In genomic region chr9:41913911-41914310, GRCm38 (mm10) we compare ENCODE assay signal across 29 mouse cellular contexts.
DNase-seq lines count a peak whose midpoint lies in the region; ATAC-seq and TF ChIP-seq lines count a peak whose summit lies in the region.
"Had no signal": no experiment of that assay in that cellular context is flagged by ENCODE, and none has a peak within 500 bp of the region (broad histone marks: within the 10 kb centered on the region; RNA-seq: fewer than 3 reads in every experiment).

No protein-coding gene starts in this region.

- H3K36me3 ChIP-seq in forebrain, embryonic 14.5 days (ENCODE audit: control insufficient read depth, insufficient read depth, low read length): no peaks in the 10 kb centered on the region
- no peaks in the 10 kb centered on the region for H3K36me3 ChIP-seq in forebrain, postnatal 0 days (ENCODE audit: insufficient read depth)
- no peaks in the 10 kb centered on the region for H3K36me3 ChIP-seq in midbrain, embryonic 14.5 days (ENCODE audit: control insufficient read depth, insufficient read depth, low read length)
- H3K36me3 ChIP-seq in midbrain, embryonic 16.5 days (ENCODE audit: control insufficient read depth, insufficient read depth, low read length): no peaks in the 10 kb centered on the region
- no peaks in the 10 kb centered on the region for H3K36me3 ChIP-seq in forebrain, embryonic 15.5 days
- no peaks in the 10 kb centered on the region for H3K36me3 ChIP-seq in limb, embryonic 10.5 days
- H3K36me3 ChIP-seq: embryonic facial prominence, embryonic 10.5 days; embryonic facial prominence, embryonic 13.5 days; heart, embryonic 12.5 days; heart, embryonic 15.5 days had no signal

- ATAC-seq in forebrain, embryonic 14.5 days: peak; percentile 42
- no peak for ATAC-seq in forebrain, postnatal 0 days
- no peak for ATAC-seq in midbrain, embryonic 14.5 days (ENCODE audit: low FRiP score, low TSS enrichment)
- no peak for ATAC-seq in midbrain, embryonic 16.5 days
- ATAC-seq in forebrain, embryonic 15.5 days (replicated peaks): no peak; the same call in 1 of the 2 replicates
- ATAC-seq in megakaryocyte progenitor cell, adult 5-6 weeks (replicated peaks; ENCODE audit: poor library complexity): no peak
- ATAC-seq: CD4-positive, CD25-positive, alpha-beta regulatory T cell, adult 4 months; hindbrain, postnatal 0 days; inflammation-experienced regulatory T-cells, adult 6 months had no signal

- no peak overlapping the region for H3K27ac ChIP-seq in forebrain, embryonic 14.5 days (ENCODE audit: low read depth, low read length)
- no peak overlapping the region for H3K27ac ChIP-seq in forebrain, postnatal 0 days (ENCODE audit: low read depth, low read length)
- H3K27ac ChIP-seq in midbrain, embryonic 14.5 days (replicated peaks; ENCODE audit: low read depth, low read length): peak overlapping the region; percentile 27; the same call in 1 of the 2 replicates
- no peak overlapping the region for H3K27ac ChIP-seq in midbrain, embryonic 16.5 days (ENCODE audit: low read length)
- peak overlapping the region; percentile 41 for H3K27ac ChIP-seq in forebrain, embryonic 15.5 days (replicated peaks)
- H3K27ac ChIP-seq in limb, embryonic 10.5 days: peak overlapping the region; percentile 58
- H3K27ac ChIP-seq: gastrocnemius, adult 2 months; heart, embryonic 15.5 days; hindbrain, postnatal 0 days had no signal

- TF ChIP-seq CTCF in forebrain, postnatal 0 days (IDR thresholded peaks at IDR 0.05; ENCODE audit: low read depth): no peak

- no peaks in the 10 kb centered on the region for H3K9me3 ChIP-seq in forebrain, embryonic 14.5 days (replicated peaks; ENCODE audit: control insufficient read depth, low read length)
- H3K9me3 ChIP-seq in forebrain, postnatal 0 days (ENCODE audit: low read length): no peaks in the 10 kb centered on the region
- no peaks in the 10 kb centered on the region for H3K9me3 ChIP-seq in midbrain, embryonic 14.5 days (ENCODE audit: control insufficient read depth, low read length)
- no peaks in the 10 kb centered on the region for H3K9me3 ChIP-seq in midbrain, embryonic 16.5 days (replicated peaks; ENCODE audit: control insufficient read depth, low read length, poor library complexity, severe bottlenecking)
- no peaks in the 10 kb centered on the region for H3K9me3 ChIP-seq in forebrain, embryonic 15.5 days
- H3K9me3 ChIP-seq in limb, embryonic 10.5 days (replicated peaks): no peaks in the 10 kb centered on the region
- H3K9me3 ChIP-seq: embryonic facial prominence, embryonic 13.5 days; heart, embryonic 12.5 days; heart, embryonic 15.5 days had no signal

- H3K4me3 ChIP-seq in forebrain, embryonic 14.5 days (ENCODE audit: low read depth, low read length): no peak overlapping the region
- no peak overlapping the region for H3K4me3 ChIP-seq in forebrain, postnatal 0 days (ENCODE audit: low read depth, low read length)
- no peak overlapping the region for H3K4me3 ChIP-seq in midbrain, embryonic 14.5 days (replicated peaks; ENCODE audit: low read depth, low read length)
- H3K4me3 ChIP-seq in midbrain, embryonic 16.5 days (ENCODE audit: low read depth, low read length): no peak overlapping the region
- no peak overlapping the region for H3K4me3 ChIP-seq in forebrain, embryonic 15.5 days
- H3K4me3 ChIP-seq in limb, embryonic 10.5 days: no peak overlapping the region
- H3K4me3 ChIP-seq: embryonic facial prominence, embryonic 10.5 days; embryonic facial prominence, embryonic 13.5 days; erythroblast, embryonic 14.5 days; gastrocnemius, adult 2 months; heart, embryonic 12.5 days; heart, embryonic 15.5 days had no signal

- 21% methylated on average over 3 of the region's 3 CpGs for WGBS in forebrain, embryonic 14.5 days
- WGBS in forebrain, postnatal 0 days: 25% methylated on average over 3 of the region's 3 CpGs
- WGBS in midbrain, embryonic 14.5 days: 62% methylated on average over 3 of the region's 3 CpGs
- WGBS in midbrain, embryonic 16.5 days: 58% methylated on average over 3 of the region's 3 CpGs
- WGBS in forebrain, embryonic 15.5 days: 22% methylated on average over 3 of the region's 3 CpGs
- WGBS in limb, embryonic 10.5 days: 80% methylated on average over 3 of the region's 3 CpGs

- H3K4me1 ChIP-seq in forebrain, embryonic 14.5 days (ENCODE audit: control insufficient read depth, insufficient read depth, low read length): peaks cover 33% of the 10 kb centered on the region
- no peaks in the 10 kb centered on the region; the same call in 1 of the 2 replicates for H3K4me1 ChIP-seq in forebrain, postnatal 0 days (ENCODE audit: insufficient read depth)
- H3K4me1 ChIP-seq in midbrain, embryonic 14.5 days (ENCODE audit: control insufficient read depth, insufficient read depth, low read length): peaks cover 8% of the 10 kb centered on the region; the same call in 1 of the 2 replicates
- H3K4me1 ChIP-seq in midbrain, embryonic 16.5 days (ENCODE audit: control insufficient read depth, insufficient read depth, low read length): peaks cover 8% of the 10 kb centered on the region; the same call in 1 of the 2 replicates
- H3K4me1 ChIP-seq in forebrain, embryonic 15.5 days: peaks cover 28% of the 10 kb centered on the region
- H3K4me1 ChIP-seq in limb, embryonic 10.5 days: peaks cover 19% of the 10 kb centered on the region
- H3K4me1 ChIP-seq: heart, embryonic 15.5 days had no signal

- no peak overlapping the region for H3K4me2 ChIP-seq in forebrain, embryonic 14.5 days (ENCODE audit: low read length)
- no peak overlapping the region for H3K4me2 ChIP-seq in forebrain, postnatal 0 days (ENCODE audit: low read depth)
- H3K4me2 ChIP-seq in midbrain, embryonic 14.5 days (ENCODE audit: low read length): no peak overlapping the region
- no peak overlapping the region for H3K4me2 ChIP-seq in midbrain, embryonic 16.5 days (ENCODE audit: low read length)
- no peak overlapping the region for H3K4me2 ChIP-seq in forebrain, embryonic 15.5 days (replicated peaks)
- H3K4me2 ChIP-seq: embryonic facial prominence, embryonic 13.5 days; heart, embryonic 12.5 days; heart, embryonic 15.5 days; hindbrain, embryonic 14.5 days had no signal

- peak; percentile 68 for DNase-seq in forebrain, embryonic 14.5 days (ENCODE audit: low spot score)
- DNase-seq in forebrain, postnatal 0 days: no peak
- no peak for DNase-seq in midbrain, embryonic 14.5 days
- DNase-seq in limb, embryonic 10.5 days (ENCODE audit: low spot score): no peak
- no peak for DNase-seq in urinary bladder, postnatal 36 days (ENCODE audit: low spot score in 2 of 2)
- DNase-seq: adrenal gland, adult 2 months; adrenal gland, postnatal 14 days; cerebellum, adult 11-12 months; cerebellum, adult 8-10 months; cerebellum, postnatal 10 days; cerebellum, postnatal 36 days; embryo, embryonic 11 days; gastrocnemius, adult 2 months; gastrocnemius, postnatal 14 days; heart, adult 18-20 months; heart, postnatal 10 days; heart, postnatal 4 days had no signal

- H3K9ac ChIP-seq in forebrain, embryonic 14.5 days (ENCODE audit: low read length): no peak overlapping the region
- H3K9ac ChIP-seq in forebrain, postnatal 0 days: no peak overlapping the region
- no peak overlapping the region for H3K9ac ChIP-seq in midbrain, embryonic 14.5 days (replicated peaks; ENCODE audit: low read length)
- H3K9ac ChIP-seq in midbrain, embryonic 16.5 days (ENCODE audit: low read depth, low read length): no peak overlapping the region
- no peak overlapping the region for H3K9ac ChIP-seq in forebrain, embryonic 15.5 days (replicated peaks)
- H3K9ac ChIP-seq: embryonic facial prominence, embryonic 13.5 days; heart, embryonic 12.5 days; heart, embryonic 15.5 days; hindbrain, embryonic 14.5 days had no signal

- no peaks in the 10 kb centered on the region for H3K27me3 ChIP-seq in forebrain, embryonic 14.5 days (replicated peaks; ENCODE audit: control insufficient read depth, insufficient read depth, low read length)
- no peaks in the 10 kb centered on the region for H3K27me3 ChIP-seq in forebrain, postnatal 0 days (ENCODE audit: insufficient read depth, low read length)
- H3K27me3 ChIP-seq in midbrain, embryonic 14.5 days (ENCODE audit: control insufficient read depth, insufficient read depth, low read length): no peaks in the 10 kb centered on the region
- no peaks in the 10 kb centered on the region for H3K27me3 ChIP-seq in midbrain, embryonic 16.5 days (ENCODE audit: control insufficient read depth, insufficient read depth, low read depth, low read length)
- no peaks in the 10 kb centered on the region for H3K27me3 ChIP-seq in forebrain, embryonic 15.5 days
- no peaks in the 10 kb centered on the region for H3K27me3 ChIP-seq in limb, embryonic 10.5 days (ENCODE audit: low read depth, poor library complexity, severe bottlenecking)
- H3K27me3 ChIP-seq: embryonic facial prominence, embryonic 13.5 days; heart, embryonic 12.5 days; heart, embryonic 15.5 days had no signal

Comparison
In these comparisons a context has a peak if more than half of its experiments do, and no peak if none do; other contexts are left out.
1. H3K27ac ChIP-seq: peak in midbrain, embryonic 14.5 days (single experiment), forebrain, embryonic 15.5 days (single experiment) and limb, embryonic 10.5 days (single experiment); none in forebrain, embryonic 14.5 days (single experiment), forebrain, postnatal 0 days (single experiment) and midbrain, embryonic 16.5 days (single experiment).